Mouse (Mus musculus): ENCODE results near the gene Sept7. TPM values are rescaled to one million over a fixed set of nuclear protein-coding genes. Genes with fewer than 3 reads are reported as not detected.
A peak's percentile ranks its signal among the peaks of the same experiment; 100 is the strongest.
"Not testable (repeated sequence)": the region's sequence is repeated elsewhere in the genome, so short reads cannot be mapped to it uniquely, and the experiment has no call there.

The Sept7 gene
- polyA plus RNA-seq, 1 experiment from 2014 or later: 170 TPM

DNA sequence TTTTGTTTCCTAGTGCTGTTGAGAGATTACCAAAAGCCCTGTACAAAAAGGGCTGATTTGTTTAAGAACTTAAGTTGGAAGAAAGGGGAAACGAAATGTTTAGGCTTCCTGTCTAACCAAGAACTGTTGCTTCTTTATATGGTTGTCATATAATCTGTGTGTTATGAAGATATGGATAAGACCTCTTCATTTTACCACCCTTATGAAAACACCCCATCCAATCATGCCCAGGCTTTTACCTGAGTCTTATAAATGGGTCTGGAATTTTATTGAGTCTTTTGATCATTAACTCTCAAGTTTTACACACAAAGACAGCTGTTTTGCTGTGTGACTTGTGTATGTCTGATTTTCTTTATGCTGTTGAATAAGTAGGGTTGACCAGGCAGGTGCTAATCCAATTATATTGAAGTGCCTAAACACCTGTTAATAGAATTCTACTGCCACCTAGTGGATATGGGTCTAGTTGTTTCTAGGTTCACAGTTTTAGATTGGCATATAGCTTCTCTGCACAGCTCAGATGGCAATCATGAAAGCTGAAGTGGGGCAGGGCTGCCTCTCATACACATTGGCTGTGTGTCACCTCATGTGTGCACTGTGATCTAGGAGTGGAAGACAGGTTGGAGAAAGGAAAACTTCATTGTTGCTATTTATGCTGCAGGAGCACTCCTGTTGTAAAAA, 57.4 kb downstream of the Sept7 start:
- in situ Hi-C loops (cut with MboI; ENCODE audit: low pct_unique_long_range_greater_than_20kb): loop anchor here (5.0 to 25.0 kb wide), 2 partner anchors 137 to 597 kb away; no protein-coding TSS in a partner anchor
- no peak for DNase-seq (ENCODE audit: low read depth, low spot score)
- TF ChIP-seq CTCF (IDR thresholded peaks at IDR 0.05): peak; percentile 70

GRCm38 (mm10) chr9:25314304-25314703, 62.1 kb downstream of the Sept7 start:
- DNase-seq (ENCODE audit: low read depth, low spot score): no peak
- no peak for ATAC-seq
- POLR2A ChIA-PET: no interaction called here
- no peaks in the 10 kb centered on the region for H3K27me3 ChIP-seq
- in situ Hi-C loops (cut with MboI; ENCODE audit: low pct_unique_long_range_greater_than_20kb): loop anchor here (25.0 kb wide), 1 partner anchor 602 kb away; no protein-coding TSS in a partner anchor
- CTCF ChIA-PET: interaction anchor here (2.0 to 4.1 kb wide), 3 partner anchors 145 to 278 kb away, joined by 5 to 13 read pairs (median 7); partner anchors contain the start of gene Herpud2
- TF ChIP-seq CTCF (IDR thresholded peaks at IDR 0.05): no peak

More for the DNA sequence above, 57.4 kb downstream of the Sept7 start:
- no peak for ATAC-seq
- ChIA-PET CTCF (interaction anchor here (0.8 to 5.1 kb wide), 8 partner anchors 9 to 282 kb away, joined by 3 to 54 read pairs (median 5); no protein-coding TSS in a partner anchor), POLR2A (interaction anchor here (0.6 kb wide), 1 partner anchor 49 kb away, joined by 5 read pairs; no protein-coding TSS in a partner anchor)
- no peaks in the 10 kb centered on the region for H3K27me3 ChIP-seq

GRCm38 (mm10) chr9:25317827-25318505, 65.7 kb downstream of the Sept7 start:
- POLR2A ChIA-PET: interaction anchor here (1.4 kb wide), 1 partner anchor 275 kb away, joined by 4 read pairs; no protein-coding TSS in a partner anchor
- no peak for DNase-seq (ENCODE audit: low read depth, low spot score)
- peak; percentile 81 for TF ChIP-seq CTCF (IDR thresholded peaks at IDR 0.05)
- CTCF ChIA-PET: interaction anchor here (0.6 to 4.3 kb wide), 5 partner anchors 7 to 274 kb away, joined by 3 to 30 read pairs (median 3); no protein-coding TSS in a partner anchor
- in situ Hi-C loops (cut with MboI; ENCODE audit: low pct_unique_long_range_greater_than_20kb): loop anchor here (25.0 kb wide), 1 partner anchor 606 kb away; no protein-coding TSS in a partner anchor
- peak; percentile 65 for ATAC-seq
- H3K27me3 ChIP-seq: no peaks in the 10 kb centered on the region

GRCm38 (mm10) chr9:25319676-25320075, 67.4 kb downstream of the Sept7 start:
- CTCF ChIA-PET: interaction anchor here (1.6 to 4.3 kb wide), 3 partner anchors 9 to 272 kb away, joined by 3 to 30 read pairs (median 3); no protein-coding TSS in a partner anchor
- H3K27me3 ChIP-seq; POLR2A ChIA-PET; DNase-seq (ENCODE audit: low read depth, low spot score); ATAC-seq: not testable (repeated sequence)
- in situ Hi-C loops (cut with MboI; ENCODE audit: low pct_unique_long_range_greater_than_20kb): loop anchor here (5.0 to 25.0 kb wide), 3 partner anchors 53 to 607 kb away; no protein-coding TSS in a partner anchor

GRCm38 (mm10) chr9:25327727-25328370, 75.6 kb downstream of the Sept7 start:
- no peak for ATAC-seq
- DNase-seq (ENCODE audit: low read depth, low spot score): no peak
- H3K27me3 ChIP-seq: no peaks in the 10 kb centered on the region
- in situ Hi-C loops (cut with MboI; ENCODE audit: low pct_unique_long_range_greater_than_20kb): no loop called here
- no peak for TF ChIP-seq CTCF (IDR thresholded peaks at IDR 0.05)
- ChIA-PET POLR2A (no interaction called here), CTCF (interaction anchor here (0.9 to 1.0 kb wide), 2 partner anchors 10 to 18 kb away, joined by 3 read pairs; no protein-coding TSS in a partner anchor)

DNA sequence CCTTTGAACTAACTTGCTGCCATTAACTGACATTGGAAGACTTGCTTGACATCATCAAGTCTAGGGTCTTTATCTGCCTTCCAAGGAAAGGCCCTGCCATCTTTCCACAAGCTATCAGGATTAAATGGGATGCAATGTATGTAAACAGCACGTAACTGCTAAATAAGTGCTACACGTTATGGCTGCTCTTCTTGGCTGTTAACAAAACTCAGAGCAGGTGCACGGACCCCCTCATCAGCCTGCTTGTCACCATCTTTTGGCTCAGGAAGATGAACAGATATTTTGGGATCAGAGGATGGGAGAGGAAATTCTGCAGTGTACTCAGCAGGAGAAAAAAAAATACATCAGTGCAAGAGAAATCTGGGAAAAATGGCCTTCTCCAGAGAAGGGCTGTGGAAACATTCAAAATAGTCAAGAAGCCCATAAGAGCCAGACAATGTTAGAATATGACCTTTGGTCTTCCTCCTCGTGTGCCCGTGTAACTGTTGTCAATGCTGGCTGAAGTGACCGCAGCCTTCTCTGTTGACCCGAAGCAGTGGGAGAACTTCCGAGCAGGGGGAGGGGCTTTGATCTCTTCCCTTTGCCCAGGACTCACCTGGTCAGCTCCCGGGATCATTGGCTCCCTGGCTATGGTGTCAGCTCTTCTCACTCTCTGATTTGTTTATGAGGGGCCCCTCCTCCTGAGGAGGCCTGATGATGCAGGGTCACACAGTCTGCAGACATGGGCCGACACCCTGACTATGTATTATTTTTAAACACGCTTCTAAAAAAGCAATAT, 76.9 kb downstream of the Sept7 start:
- no peak for ATAC-seq
- in situ Hi-C loops (cut with MboI; ENCODE audit: low pct_unique_long_range_greater_than_20kb): no loop called here
- ChIA-PET POLR2A (no interaction called here), CTCF (no interaction called here)
- no peak for TF ChIP-seq CTCF (IDR thresholded peaks at IDR 0.05)
- no peaks in the 10 kb centered on the region for H3K27me3 ChIP-seq
- no peak for DNase-seq (ENCODE audit: low read depth, low spot score)

GRCm38 (mm10) chr9:25337436-25338198, 85.4 kb downstream of the Sept7 start:
- H3K27me3 ChIP-seq: no peaks in the 10 kb centered on the region
- in situ Hi-C loops (cut with MboI; ENCODE audit: low pct_unique_long_range_greater_than_20kb): no loop called here
- ChIA-PET POLR2A (no interaction called here), CTCF (no interaction called here)
- TF ChIP-seq CTCF (IDR thresholded peaks at IDR 0.05): no peak
- no peak for ATAC-seq
- DNase-seq (ENCODE audit: low read depth, low spot score): no peak

DNA sequence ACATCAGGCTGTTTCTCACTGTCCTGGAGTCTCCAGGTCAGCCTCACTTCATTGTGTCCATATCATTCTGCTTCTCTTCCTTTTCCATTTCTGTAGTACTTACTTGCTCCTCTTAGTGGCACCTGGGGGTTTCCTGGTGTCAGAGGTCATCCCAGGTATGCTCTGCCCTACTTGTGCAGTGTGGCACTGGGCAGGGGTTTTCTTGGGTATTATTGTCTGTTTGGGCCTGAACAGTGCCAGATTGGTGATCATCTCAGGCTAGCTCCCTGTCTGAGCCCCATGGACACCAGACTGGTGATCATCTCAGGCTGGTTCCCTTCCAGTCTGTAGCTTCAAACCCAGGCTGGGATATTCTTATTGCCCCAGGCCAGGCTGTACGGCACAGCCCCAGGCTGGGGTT, 88.2 kb downstream of the Sept7 start:
- POLR2A ChIA-PET: no interaction called here
- in situ Hi-C loops (cut with MboI; ENCODE audit: low pct_unique_long_range_greater_than_20kb): no loop called here
- TF ChIP-seq CTCF (IDR thresholded peaks at IDR 0.05): no peak

GRCm38 (mm10) chr9:25353775-25354174, 101.5 kb downstream of the Sept7 start:
- in situ Hi-C loops (cut with MboI; ENCODE audit: low pct_unique_long_range_greater_than_20kb): no loop called here
- CTCF ChIA-PET: interaction anchor here (1.2 kb wide), 1 partner anchor 15 kb away, joined by 4 read pairs; no protein-coding TSS in a partner anchor
- DNase-seq (ENCODE audit: low read depth, low spot score) (no peak), ATAC-seq (no peak)
- H3K27me3 ChIP-seq: peaks cover 7% of the 10 kb centered on the region
- POLR2A ChIA-PET: no interaction called here
- TF ChIP-seq CTCF (IDR thresholded peaks at IDR 0.05): no peak

More for the DNA sequence above, 88.2 kb downstream of the Sept7 start:
- ATAC-seq (no peak), DNase-seq (ENCODE audit: low read depth, low spot score) (no peak)
- CTCF ChIA-PET: interaction anchor here (0.7 kb wide), 1 partner anchor 173 kb away, joined by 3 read pairs; no protein-coding TSS in a partner anchor
- H3K27me3 ChIP-seq: no peaks in the 10 kb centered on the region

Measured in Patski (cell line).